Mouse (Mus musculus): ENCODE measurements at regions not wholly inside any gene's neighbourhood (a gene's known extent, or its start where the extent isn't known, plus 50 kb on each side); places are given as distances from the start of the nearest gene placed in this dataset.

GRCm38 (mm10) chr5:126597786-126598330 is 643.8 kb upstream of the Tmem132c start:
- DNase-seq, result no peak

DNA sequence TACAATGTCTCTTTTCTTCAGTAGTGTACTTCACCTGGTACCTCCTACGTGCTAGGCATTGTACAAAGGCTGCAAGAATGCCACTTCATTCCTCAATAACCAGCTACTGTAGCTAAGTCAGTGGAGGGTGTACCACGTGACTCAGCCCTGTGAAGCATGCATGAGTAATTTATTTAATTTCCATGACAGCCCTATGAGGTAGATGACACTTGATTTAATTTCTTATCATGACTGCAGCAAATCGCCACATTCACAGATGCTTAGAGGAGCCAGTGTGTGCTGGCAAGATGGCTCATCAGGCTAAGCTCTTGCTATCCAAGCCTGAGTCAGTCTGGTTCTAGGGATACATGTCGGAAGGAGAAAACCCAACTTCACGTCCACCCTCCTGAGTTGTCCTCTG is 642.0 kb upstream of the Tmem132c start:
- no peak for DNase-seq

DNA sequence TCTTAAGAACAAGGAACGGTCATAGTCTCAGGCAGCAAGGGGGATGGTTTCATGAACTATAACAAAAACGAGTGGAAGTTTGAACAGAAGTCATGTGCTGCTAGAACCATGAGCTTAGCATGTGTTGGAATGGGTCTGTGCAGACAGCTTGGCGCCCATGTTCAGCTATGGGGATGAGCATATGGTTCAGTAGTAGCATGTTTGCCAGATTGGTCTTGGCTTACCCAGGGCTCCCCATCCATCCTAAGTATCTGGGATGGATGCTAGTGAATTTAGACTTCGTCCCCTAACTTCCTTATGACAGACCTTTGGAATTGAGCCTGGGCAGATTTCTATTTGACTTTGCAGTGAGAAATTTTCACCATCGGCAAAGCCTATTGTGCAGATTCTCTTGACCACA is 634.9 kb upstream of the Tmem132c start:
- no peak for DNase-seq

DNA sequence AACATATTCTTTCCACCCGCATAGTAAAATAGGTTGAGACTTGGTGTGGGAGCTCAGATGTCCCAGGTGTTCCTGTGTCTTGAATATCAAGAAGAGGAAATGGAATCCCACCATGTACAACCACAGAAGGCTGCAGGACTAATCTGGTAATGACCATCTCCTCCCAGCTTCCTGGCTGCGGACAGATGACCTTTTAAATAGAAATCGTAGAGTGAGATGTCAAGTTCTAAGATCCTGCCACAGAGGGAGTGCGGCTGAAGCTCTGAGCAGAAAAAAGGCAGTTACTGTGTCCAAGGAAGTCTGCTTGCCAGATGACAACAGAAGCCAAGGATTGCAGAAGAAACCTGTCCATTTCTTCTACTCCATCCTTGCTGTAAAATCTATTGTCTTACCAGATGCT is 629.0 kb upstream of the Tmem132c start:
- no peak for DNase-seq

DNA sequence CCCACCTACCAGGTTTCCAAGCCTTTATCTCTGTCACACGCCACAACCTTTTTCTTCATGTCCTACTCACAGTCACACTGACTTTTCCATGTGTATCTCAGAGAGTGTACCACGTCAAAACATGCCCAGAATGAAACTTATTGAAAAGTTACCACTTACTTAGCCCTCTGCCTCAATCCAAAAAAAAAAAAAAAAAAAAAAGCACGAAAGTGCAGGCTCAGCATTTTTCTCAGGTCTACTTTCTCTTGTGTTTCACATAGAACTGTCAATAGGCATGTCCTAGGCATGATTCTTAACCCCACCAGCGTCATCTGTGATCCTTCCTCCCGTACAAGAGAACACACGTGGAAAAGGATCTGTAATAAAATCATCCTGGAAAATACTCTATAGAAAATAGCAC is 619.1 kb upstream of the Tmem132c start:
- no peak for DNase-seq

GRCm38 (mm10) chr5:126623205-126623604 is 618.4 kb upstream of the Tmem132c start:
- peak; percentile 78 for DNase-seq

GRCm38 (mm10) chr5:126629826-126630225 is 611.8 kb upstream of the Tmem132c start:
- DNase-seq, result no peak

DNA sequence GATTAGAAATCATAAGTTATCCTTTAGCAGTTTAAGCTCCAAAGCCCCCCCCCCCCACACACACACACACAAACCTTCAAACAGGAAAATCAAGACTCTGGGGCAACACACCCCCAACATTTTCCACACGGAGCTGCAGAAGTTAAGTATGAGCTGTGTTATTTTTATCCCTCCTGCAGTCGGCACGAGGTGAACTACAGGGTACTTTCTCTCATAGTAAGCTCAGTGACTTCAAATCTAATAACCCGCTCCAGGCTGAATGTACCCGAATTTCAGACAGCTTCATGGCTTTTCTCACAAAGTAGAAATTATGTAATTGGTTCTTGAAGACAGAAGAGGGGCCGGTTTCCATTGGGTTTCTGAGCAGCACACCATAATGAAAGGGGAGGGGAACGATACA is 591.2 kb upstream of the Tmem132c start:
- DNase-seq, result no peak

- no peak for DNase-seq
Measured at GRCm38 (mm10) chr5:126651367-126651766, 590.2 kb upstream of the Tmem132c start.

DNA sequence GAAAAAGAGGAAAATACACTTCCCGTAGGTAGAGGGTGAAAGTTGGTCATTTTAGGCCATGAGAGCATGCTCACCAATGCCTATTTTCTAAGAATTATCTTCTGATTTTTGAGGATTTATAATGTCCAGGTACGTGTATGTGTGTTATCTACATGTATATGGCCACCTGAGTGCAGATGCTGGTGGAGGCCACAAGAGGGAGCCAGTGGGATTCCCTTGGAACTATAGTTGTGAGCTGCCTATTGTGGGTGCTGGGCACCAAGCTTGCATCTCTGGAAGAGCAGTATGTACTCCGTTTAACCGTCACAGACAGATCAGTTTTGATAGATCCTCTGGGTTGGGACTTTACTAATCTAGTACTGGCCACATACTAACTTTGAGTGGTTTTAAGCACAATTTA is 579.0 kb upstream of the Tmem132c start:
- DNase-seq, result no peak

DNA sequence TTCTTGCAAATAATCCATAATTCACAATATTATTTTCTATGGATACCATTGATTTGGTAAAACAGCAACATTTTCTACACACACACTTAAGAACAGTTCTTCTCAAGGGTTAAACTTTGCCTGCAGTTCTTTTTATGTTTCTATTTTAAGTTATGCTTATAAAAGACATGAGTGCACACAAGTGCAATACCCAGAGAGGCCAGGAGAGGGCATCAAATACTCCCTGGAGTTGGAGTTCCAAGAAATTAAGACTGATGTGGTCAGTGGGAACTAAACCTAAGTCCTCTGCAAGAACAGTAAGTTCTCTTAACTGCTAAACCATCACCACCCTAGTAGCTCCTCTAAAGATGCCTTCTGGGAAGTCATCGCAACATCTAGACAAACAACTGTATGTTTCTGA is 570.5 kb upstream of the Tmem132c start:
- peak; percentile 18 for DNase-seq

- no peak for DNase-seq
Measured at GRCm38 (mm10) chr5:126680262-126680661, 561.3 kb upstream of the Tmem132c start.

DNA sequence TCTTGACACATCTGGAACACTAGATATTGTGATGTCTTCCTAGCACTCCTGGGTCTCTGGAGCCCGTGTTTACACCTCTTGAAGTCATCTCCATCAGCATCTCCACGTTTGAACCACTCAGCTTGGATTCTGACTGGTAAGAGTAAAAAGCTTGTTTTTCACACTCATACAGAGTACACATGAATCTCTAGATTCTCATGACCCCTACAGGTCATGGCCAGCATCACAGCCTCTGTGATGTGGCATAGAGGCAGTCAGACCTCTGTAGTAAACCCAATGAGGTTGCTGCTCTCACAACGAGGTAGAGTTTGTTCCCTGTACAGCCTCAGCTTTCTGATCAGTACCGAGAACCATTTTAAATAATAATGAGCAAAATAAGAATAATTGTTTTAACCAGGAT is 542.3 kb upstream of the Tmem132c start:
- peak; percentile 47 for DNase-seq

- no peak for DNase-seq
Measured at GRCm38 (mm10) chr5:126703516-126704282, 537.9 kb upstream of the Tmem132c start.

DNA sequence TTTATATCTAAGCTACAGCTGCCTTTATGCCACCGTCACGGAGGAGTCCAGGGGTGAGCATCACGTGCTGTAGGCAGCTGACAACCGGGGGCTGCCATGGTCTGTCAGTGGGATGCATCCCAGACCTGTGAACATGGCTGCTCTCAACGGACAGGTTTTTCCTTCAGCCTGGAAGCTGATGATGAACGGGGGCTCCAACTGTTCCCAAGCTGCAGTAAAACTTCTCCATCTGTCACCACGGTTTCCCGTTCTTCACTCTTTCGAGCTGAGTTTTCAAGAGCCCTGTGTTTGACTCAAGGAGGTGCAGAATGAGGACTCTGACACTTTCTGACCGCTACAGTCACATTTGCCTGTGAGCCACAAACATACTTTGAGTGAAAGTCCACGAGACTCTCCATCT is 535.7 kb upstream of the Tmem132c start:
- DNase-seq, result no peak

- DNase-seq, result no peak
Measured at GRCm38 (mm10) chr5:126706701-126707100, 534.9 kb upstream of the Tmem132c start.

DNA sequence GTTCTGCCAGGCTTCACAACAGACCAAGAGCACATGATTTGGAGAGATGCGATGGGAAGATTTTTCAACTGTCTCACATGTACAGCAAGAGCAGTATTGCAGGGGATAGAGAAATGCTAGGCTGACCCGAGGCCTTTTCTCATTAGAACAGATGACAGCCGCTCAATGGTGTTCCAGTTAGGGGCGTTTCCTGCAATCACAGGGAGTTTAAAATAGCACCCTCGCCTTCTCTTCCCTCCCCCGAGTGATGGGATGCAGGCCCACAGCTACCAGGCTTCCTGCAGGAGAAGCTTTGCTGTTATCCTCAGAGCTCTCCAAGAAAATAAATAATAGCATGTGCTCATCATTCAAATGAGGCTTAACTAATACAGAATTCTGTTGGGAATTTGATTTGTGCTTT is 526.9 kb upstream of the Tmem132c start:
- no peak for DNase-seq

DNA sequence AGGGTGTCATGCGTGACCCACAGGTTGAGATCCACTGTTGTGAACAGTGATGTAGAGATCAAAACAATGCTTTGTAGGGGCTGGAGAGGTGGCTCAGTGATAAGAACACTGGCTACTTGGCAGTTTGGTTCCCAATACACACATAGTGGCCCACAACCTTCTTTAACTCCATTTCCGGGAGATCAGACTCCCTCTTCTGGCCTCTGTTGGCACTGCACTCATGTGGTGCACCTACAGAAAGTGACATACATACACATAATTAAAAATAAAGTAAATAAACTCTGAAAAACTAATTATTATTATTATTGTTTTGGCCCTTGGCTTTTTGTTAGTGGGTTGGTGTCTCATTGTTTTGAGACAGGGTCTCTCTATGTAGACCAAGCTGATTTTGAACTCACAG is 523.2 kb upstream of the Tmem132c start:
- no peak for DNase-seq

DNA sequence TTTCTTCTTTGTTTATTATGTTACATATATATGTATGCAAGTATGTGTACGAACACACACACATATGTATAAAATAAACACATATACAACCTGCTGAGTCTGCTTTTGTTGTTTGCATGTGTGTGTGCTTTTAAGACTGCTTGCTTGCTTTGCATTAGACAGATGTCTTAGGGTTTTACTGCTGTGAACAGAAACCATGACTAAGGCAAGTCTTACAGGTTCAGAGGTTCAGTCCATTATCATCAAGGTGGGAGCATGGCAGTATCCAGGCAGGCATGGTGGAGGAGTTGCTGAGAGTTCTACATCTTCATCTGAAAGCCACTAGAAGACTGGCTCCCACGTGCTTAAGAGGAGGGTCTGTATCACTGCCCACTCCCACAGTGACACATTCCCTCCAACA is 520.3 kb upstream of the Tmem132c start:
- no peak for DNase-seq

DNA sequence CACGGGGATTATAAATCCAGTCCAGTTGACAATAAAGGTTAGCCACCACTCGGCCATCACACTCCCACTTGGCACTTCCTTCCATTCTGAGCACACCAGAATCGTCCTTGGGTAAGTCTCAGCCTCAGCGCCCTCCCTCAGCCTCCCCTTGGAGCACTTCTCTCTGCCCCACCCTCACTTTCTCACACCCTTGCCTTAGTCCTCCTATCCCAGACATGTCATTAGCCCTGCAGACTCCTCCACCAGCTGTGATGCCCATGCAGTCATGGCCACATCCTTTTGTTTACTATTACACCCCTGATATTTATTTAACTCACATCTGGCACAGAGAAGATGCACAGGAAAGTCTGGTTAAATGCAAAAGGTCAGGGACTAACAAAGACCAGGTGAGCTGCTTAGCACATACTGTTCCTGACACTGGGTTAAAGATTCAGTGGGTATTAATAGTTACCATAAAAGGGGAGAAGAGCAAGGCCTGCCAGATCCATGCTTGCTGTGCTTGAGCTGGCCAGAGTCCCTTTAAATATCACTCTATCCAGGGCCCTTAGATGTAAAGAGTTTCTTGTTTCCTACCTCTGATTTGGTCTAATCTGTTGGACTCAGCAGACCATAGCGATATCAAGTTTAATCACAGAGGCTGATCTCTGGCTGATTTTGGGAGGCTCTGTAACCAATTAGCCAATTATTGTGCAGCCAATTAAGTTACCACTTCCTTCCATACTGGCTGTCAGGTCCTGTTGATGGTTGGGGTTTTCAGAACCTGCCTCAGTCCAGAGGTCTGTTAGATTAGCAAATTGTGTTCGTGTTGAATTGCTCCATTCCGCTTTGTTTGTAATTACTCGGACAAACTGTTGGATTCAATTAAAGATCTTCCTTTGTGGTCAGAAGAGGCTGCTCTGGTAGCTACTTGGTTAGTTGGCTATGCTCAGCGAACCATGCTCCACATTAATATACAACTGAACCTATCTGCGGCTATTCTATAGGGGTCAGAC is 518.0 kb upstream of the Tmem132c start:
- DNase-seq, result no peak

DNA sequence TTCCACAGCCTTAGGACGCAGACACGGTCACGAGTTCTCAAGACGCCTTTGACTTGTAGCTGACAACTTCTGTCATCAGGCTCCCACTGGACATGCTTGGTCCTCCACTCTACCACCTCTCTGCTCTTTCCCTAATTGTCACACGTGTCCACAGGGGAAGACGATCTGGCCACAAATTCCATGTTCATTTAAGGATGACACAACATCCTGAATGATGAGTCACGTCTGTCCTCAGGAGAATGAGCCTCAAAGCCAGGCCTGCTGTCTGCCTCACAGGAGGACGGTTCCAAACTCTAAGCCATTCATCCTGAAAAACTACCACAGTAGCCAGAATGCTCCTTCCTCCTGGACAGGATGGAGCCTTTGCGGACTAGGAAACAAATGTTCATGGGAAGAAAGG is 517.3 kb upstream of the Tmem132c start:
- DNase-seq, result no peak

DNA sequence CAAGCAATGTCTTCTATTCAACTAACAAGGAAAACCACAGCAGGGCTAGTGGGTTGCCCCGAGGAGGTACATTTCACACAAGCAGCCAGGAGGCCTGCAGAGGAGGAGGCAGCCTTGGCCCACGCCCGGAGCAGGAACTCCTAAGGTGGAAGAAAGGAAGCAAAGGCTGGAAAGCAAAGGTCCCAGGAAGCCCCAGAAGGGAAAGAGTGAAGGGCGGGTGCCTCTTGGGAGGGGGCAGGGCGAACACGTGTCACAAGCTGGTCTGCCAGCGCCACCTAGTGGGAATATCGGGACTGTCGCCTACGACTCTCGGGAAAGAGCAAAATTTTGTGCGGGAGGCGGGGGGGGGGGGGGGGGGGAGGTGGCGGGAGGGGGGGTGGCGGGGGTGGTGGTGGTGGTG is 508.1 kb upstream of the Tmem132c start:
- DNase-seq, result peak; percentile 94

GRCm38 (mm10) chr5:126735733-126736132 is 505.9 kb upstream of the Tmem132c start:
- DNase-seq, result no peak

GRCm38 (mm10) chr5:126737681-126738080 is 503.9 kb upstream of the Tmem132c start:
- DNase-seq, result no peak

All from right cerebral cortex, postnatal 14 days (tissue).